Mouse (Mus musculus): ENCODE results near the gene Nefh. TPM values are rescaled to one million over a fixed set of nuclear protein-coding genes. Genes with fewer than 3 reads are reported as not detected.

Gene Nefh
- polyA plus RNA-seq, 1 experiment from 2014 or later: 0.16 TPM

GRCm38 (mm10) chr11:4921281-4921680, 26.6 kb downstream of the Nefh start:
- Histone ChIP-seq H3K9me3 (ENCODE audit: low read length) (no peaks in the 10 kb centered on the region), H3K27ac (ENCODE audit: low read depth) (no peak overlapping the region), H3K27me3 (ENCODE audit: insufficient read depth, low read length) (no peaks in the 10 kb centered on the region), H3K4me2 (ENCODE audit: low read depth, low read length) (no peak overlapping the region), H3K4me1 (ENCODE audit: insufficient read depth) (no peaks in the 10 kb centered on the region), H3K4me3 (ENCODE audit: low read depth, low read length) (no peak overlapping the region), H3K9ac (replicated peaks) (no peak overlapping the region), H3K36me3 (replicated peaks; ENCODE audit: insufficient read depth, low read length) (peaks cover 52% of the 10 kb centered on the region)
- no peak for TF ChIP-seq CTCF (IDR thresholded peaks at IDR 0.05; ENCODE audit: low read depth)
- WGBS (ENCODE audit: insufficient replicate concordance): 93% methylated on average over 2 of the region's 2 CpGs
- no peak for DNase-seq
- no peak for ATAC-seq

GRCm38 (mm10) chr11:4916068-4916467, 31.8 kb downstream of the Nefh start:
- Histone ChIP-seq H3K36me3 (replicated peaks; ENCODE audit: insufficient read depth, low read length) (peaks cover 39% of the 10 kb centered on the region), H3K4me2 (ENCODE audit: low read depth, low read length) (no peak overlapping the region), H3K27me3 (ENCODE audit: insufficient read depth, low read length) (no peaks in the 10 kb centered on the region), H3K27ac (ENCODE audit: low read depth) (no peak overlapping the region), H3K4me1 (ENCODE audit: insufficient read depth) (no peaks in the 10 kb centered on the region), H3K9ac (replicated peaks) (no peak overlapping the region), H3K9me3 (ENCODE audit: low read length) (no peaks in the 10 kb centered on the region), H3K4me3 (ENCODE audit: low read depth, low read length) (no peak overlapping the region)
- 20% methylated on average over 1 of the region's 1 CpGs for WGBS (ENCODE audit: insufficient replicate concordance)
- peak; percentile 83 for TF ChIP-seq CTCF (IDR thresholded peaks at IDR 0.05; ENCODE audit: low read depth)
- TF ChIP-seq EP300 (IDR thresholded peaks at IDR 0.05; ENCODE audit: low read depth): no peak
- ATAC-seq: 0 out of 2 replicates have a peak, but pooled peaks have one; percentile 23
- DNase-seq: peak; percentile 56

GRCm38 (mm10) chr11:4906231-4906630, 41.6 kb downstream of the Nefh start:
- 82% methylated on average over 6 of the region's 6 CpGs for WGBS (ENCODE audit: insufficient replicate concordance)

GRCm38 (mm10) chr11:4901956-4902355, 45.9 kb downstream of the Nefh start:
- H3K27me3 ChIP-seq (ENCODE audit: insufficient read depth, low read length): no peaks in the 10 kb centered on the region
- no peak for TF ChIP-seq EP300 (IDR thresholded peaks at IDR 0.05; ENCODE audit: low read depth)
- TF ChIP-seq CTCF (IDR thresholded peaks at IDR 0.05; ENCODE audit: low read depth): no peak
- no peak overlapping the region for H3K4me3 ChIP-seq (ENCODE audit: low read depth, low read length)
- no peak overlapping the region for H3K27ac ChIP-seq (ENCODE audit: low read depth)
- DNase-seq: no peak
- 87% methylated on average over 6 of the region's 6 CpGs for WGBS (ENCODE audit: insufficient replicate concordance)
- H3K4me2 ChIP-seq (ENCODE audit: low read depth, low read length): no peak overlapping the region
- H3K36me3 ChIP-seq (replicated peaks; ENCODE audit: insufficient read depth, low read length): peaks cover 22% of the 10 kb centered on the region
- no peaks in the 10 kb centered on the region for H3K4me1 ChIP-seq (ENCODE audit: insufficient read depth)
- H3K9me3 ChIP-seq (ENCODE audit: low read length): no peaks in the 10 kb centered on the region
- H3K9ac ChIP-seq (replicated peaks): no peak overlapping the region
- no peak for ATAC-seq

More at GRCm38 (mm10) chr11:4906231-4906630, 41.6 kb downstream of the Nefh start:
- Histone ChIP-seq H3K4me2 (ENCODE audit: low read depth, low read length) (no peak overlapping the region), H3K9me3 (ENCODE audit: low read length) (no peaks in the 10 kb centered on the region), H3K27ac (ENCODE audit: low read depth) (no peak overlapping the region), H3K36me3 (replicated peaks; ENCODE audit: insufficient read depth, low read length) (peaks cover 25% of the 10 kb centered on the region), H3K4me3 (ENCODE audit: low read depth, low read length) (no peak overlapping the region), H3K27me3 (ENCODE audit: insufficient read depth, low read length) (no peaks in the 10 kb centered on the region), H3K4me1 (ENCODE audit: insufficient read depth) (no peaks in the 10 kb centered on the region), H3K9ac (replicated peaks) (no peak overlapping the region)
- TF ChIP-seq EP300 (IDR thresholded peaks at IDR 0.05; ENCODE audit: low read depth) (no peak), CTCF (IDR thresholded peaks at IDR 0.05; ENCODE audit: low read depth) (no peak)
- ATAC-seq (no peak), DNase-seq (no peak)

- peaks cover 17% of the 10 kb centered on the region; the same call in 1 of the 2 replicates for H3K36me3 ChIP-seq (replicated peaks; ENCODE audit: insufficient read depth, low read length)
- ATAC-seq (no peak), DNase-seq (peak; percentile 40)
- H3K4me1 ChIP-seq (ENCODE audit: insufficient read depth): peaks cover 7% of the 10 kb centered on the region
- no peak overlapping the region for H3K27ac ChIP-seq (ENCODE audit: low read depth)
- no peak overlapping the region for H3K4me2 ChIP-seq (ENCODE audit: low read depth, low read length)
- no peak overlapping the region for H3K9ac ChIP-seq (replicated peaks)
- WGBS (ENCODE audit: insufficient replicate concordance): 74% methylated on average over 5 of the region's 5 CpGs
- no peaks in the 10 kb centered on the region for H3K9me3 ChIP-seq (ENCODE audit: low read length)
- H3K27me3 ChIP-seq (ENCODE audit: insufficient read depth, low read length): no peaks in the 10 kb centered on the region
- H3K4me3 ChIP-seq (ENCODE audit: low read depth, low read length): no peak overlapping the region
- TF ChIP-seq EP300 (IDR thresholded peaks at IDR 0.05; ENCODE audit: low read depth): no peak
- TF ChIP-seq CTCF (IDR thresholded peaks at IDR 0.05; ENCODE audit: low read depth): peak; percentile 65
These were observed 47.4 kb downstream of the Nefh start for GRCm38 (mm10) chr11:4900437-4900836.

GRCm38 (mm10) chr11:4894848-4895816, 52.7 kb downstream of the Nefh start, which contains the start of gene Thoc5:
Gene Thoc5 (plus strand): TSS chr11:4895320.
- TF ChIP-seq EP300 (IDR thresholded peaks at IDR 0.05; ENCODE audit: low read depth) (no peak), CTCF (IDR thresholded peaks at IDR 0.05; ENCODE audit: low read depth) (no peak)
- ATAC-seq: peak; percentile 93
- peaks cover 9% of the 10 kb centered on the region for H3K36me3 ChIP-seq (replicated peaks; ENCODE audit: insufficient read depth, low read length)
- peak within 1 kb of the TSS; percentile 93 for H3K4me3 ChIP-seq (ENCODE audit: low read depth, low read length)
- no peaks in the 10 kb centered on the region for H3K27me3 ChIP-seq (ENCODE audit: insufficient read depth, low read length)
- peaks cover 7% of the 10 kb centered on the region for H3K4me1 ChIP-seq (ENCODE audit: insufficient read depth)
- H3K27ac ChIP-seq (ENCODE audit: low read depth): peak within 1 kb of the TSS; percentile 90
- H3K9me3 ChIP-seq (ENCODE audit: low read length): no peaks in the 10 kb centered on the region
- DNase-seq: peak; percentile 84
- H3K4me2 ChIP-seq (ENCODE audit: low read depth, low read length): peak within 1 kb of the TSS; percentile 96
- peak within 1 kb of the TSS; percentile 88 for H3K9ac ChIP-seq (replicated peaks)
- 2% methylated on average over 52 of the region's 52 CpGs for WGBS (ENCODE audit: insufficient replicate concordance)

Small RNA genes lying within 50 kb of the gene (microRNA-seq; reads per million reads assigned to microRNA genes)
- gene Mir6918: 1.6 reads per million

Other genes starting within 250 kb of the Nefh start
- 1,070 and 1,167 TPM in 2 replicates for gene Uqcr10, start 243.7 kb downstream of the Nefh start, polyA plus RNA-seq (2015; fragmentation: Nextera tagmentation; extraction: Ambion mirVana)
- gene Zmat5, start 243.4 kb downstream of the Nefh start, polyA plus RNA-seq (2015; fragmentation: Nextera tagmentation; extraction: Ambion mirVana): 18.6 and 19.2 TPM in 2 replicates
- gene Cabp7, start 201.3 kb downstream of the Nefh start, polyA plus RNA-seq (2015; fragmentation: Nextera tagmentation; extraction: Ambion mirVana): 0.06 and 0.07 TPM in 2 replicates
- 5.8 and 7.9 TPM in 2 replicates for gene Nf2, start 98.5 kb downstream of the Nefh start, polyA plus RNA-seq (2015; fragmentation: Nextera tagmentation; extraction: Ambion mirVana)
- gene Nipsnap1, start 74.1 kb downstream of the Nefh start, polyA plus RNA-seq (2015; fragmentation: Nextera tagmentation; extraction: Ambion mirVana): 135 and 136 TPM in 2 replicates
- gene Thoc5, start 52.7 kb downstream of the Nefh start, polyA plus RNA-seq (2015; fragmentation: Nextera tagmentation; extraction: Ambion mirVana): 7.8 and 8.3 TPM in 2 replicates
- gene Ap1b1, start 38.8 kb upstream of the Nefh start, polyA plus RNA-seq (2015; fragmentation: Nextera tagmentation; extraction: Ambion mirVana): 40.7 and 46.3 TPM in 2 replicates
- gene Rasl10a, start 110.1 kb upstream of the Nefh start, polyA plus RNA-seq (2015; fragmentation: Nextera tagmentation; extraction: Ambion mirVana): 0.58 and 0.66 TPM in 2 replicates
- gene Gas2l1, start 117.3 kb upstream of the Nefh start, polyA plus RNA-seq (2015; fragmentation: Nextera tagmentation; extraction: Ambion mirVana): 14.9 TPM in 2 replicates
- 14.4 and 14.9 TPM in 2 replicates for gene Rhbdd3, start 150.9 kb upstream of the Nefh start, polyA plus RNA-seq (2015; fragmentation: Nextera tagmentation; extraction: Ambion mirVana)
- 146 and 157 TPM in 2 replicates for gene Ewsr1, start 151.2 kb upstream of the Nefh start, polyA plus RNA-seq (2015; fragmentation: Nextera tagmentation; extraction: Ambion mirVana)
- gene Emid1, start 204.2 kb upstream of the Nefh start, polyA plus RNA-seq (2015; fragmentation: Nextera tagmentation; extraction: Ambion mirVana): 4.0 and 4.8 TPM in 2 replicates

Measured in liver, postnatal 0 days (tissue).